Mouse (Mus musculus) lung, postnatal 25 days (tissue): ENCODE data around the gene Zfp202.

ENCODE experiments used
- DNase-seq: peaks from one replicate; pipeline ENCODE4 v3.0.0; 2022; ENCODE audit warnings: low spot score

Zfp202 gene

DNA sequence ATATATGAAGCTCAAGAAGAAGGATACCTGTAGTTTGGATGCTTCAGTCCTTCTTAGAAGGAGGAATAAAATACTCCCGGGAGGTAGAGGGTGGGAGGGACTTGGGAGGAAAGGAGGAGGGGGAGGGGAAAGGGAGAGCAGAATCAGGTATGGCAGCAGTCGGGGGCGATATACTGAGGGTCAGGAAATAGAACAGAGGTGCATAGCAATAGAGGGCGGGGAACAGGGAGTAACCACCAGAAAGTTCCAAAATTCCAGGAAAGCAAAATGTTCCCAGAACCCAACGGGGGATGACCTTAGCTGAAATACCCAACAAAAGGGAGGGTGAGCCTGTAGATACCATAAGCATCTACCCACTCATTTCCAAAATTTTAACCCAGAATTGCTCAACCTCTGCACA, 48.2 kb downstream of the Zfp202 start:
- no peak for DNase-seq

DNA sequence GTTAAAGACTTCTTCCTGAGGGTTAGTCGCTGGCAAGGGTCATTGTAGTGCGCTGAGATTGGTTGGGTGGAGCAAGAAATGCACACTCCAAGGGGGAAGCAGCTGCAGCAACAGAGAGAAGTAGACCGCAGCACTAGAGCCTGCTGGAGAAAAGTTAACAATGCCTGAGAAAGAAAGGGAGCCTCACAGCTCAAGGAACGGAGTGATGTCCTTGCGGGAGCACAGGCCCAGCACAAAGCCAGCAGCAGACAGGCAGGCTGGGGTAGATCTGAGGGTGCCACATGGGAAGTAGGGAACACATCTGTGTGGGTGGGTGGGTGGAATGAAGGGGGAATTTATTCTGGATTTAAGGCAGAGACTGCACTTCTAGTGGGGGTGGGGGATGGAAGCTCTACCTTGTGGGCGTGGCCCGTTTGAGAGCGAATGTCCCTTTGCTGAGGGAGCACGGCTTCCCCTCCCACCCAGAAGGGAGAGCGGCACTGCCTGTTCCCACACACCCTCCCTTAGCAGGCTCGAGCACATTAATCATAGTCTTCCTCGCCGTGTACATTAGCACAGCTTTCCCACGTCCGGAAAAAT, 49.2 kb downstream of the Zfp202 start:
- DNase-seq: peak; percentile 63

DNA sequence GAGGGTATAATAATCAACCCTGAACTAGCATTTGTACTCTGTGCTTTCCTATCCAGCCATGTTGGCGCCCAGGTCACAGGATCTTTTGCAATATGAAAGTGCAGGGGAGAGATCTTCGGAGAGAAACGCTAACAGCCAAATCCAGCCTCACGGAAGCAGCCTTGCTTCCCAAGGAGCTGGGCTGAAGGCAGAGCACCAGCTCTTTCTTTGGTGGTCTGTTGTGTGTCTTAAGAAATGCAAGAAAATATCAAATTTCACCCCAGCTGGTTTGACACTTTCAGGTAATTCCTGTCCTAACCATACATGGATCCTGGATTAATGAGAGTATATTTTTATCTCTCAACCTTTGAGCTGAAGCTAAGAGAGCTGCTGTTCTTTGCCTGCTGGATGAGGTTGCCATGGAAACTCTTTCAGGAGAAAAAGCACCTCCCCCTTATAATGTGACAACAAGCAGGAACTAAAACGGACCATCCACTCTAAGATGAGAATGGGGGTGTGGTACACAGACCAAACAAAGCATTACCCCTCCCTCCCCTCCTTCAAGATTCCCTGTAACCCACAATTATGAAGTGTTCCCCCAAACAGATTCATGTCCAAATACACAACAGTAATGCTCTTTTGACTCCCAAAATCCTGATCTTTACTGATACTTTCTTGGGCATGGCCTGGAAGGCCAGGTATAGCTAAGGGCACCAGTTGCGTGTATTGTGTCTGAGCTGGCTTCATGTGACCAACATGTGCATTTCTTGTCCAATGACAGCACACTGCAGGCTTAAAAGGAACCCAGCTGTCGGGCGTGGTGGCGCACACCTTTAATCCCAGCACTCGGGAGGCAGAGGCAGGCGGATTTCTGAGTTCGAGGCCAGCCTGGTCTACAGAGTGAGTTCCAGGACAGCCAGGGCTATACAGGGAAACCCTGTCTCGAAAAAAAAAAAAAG, 50.1 kb downstream of the Zfp202 start:
- no peak for DNase-seq

DNA sequence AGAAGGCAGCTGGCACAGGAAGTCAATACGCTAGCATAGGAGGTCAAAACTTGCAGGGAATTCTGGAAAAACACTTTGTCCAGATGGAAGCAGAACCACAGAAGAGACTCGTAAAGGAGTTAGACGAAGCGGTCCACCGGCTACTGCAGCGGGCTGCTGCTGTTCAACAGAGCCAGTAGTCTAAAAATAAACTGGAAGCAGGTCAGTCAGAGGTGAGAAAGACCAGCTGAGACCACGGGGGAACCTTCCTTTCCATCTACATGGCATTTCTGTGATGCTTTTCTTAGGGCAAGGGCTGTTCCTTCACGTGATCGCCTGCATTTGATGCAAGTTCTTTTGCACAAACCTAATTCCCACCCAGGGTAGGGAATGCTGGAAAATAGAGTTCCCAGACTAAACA, 53.4 kb downstream of the Zfp202 start:
- no peak for DNase-seq

DNA sequence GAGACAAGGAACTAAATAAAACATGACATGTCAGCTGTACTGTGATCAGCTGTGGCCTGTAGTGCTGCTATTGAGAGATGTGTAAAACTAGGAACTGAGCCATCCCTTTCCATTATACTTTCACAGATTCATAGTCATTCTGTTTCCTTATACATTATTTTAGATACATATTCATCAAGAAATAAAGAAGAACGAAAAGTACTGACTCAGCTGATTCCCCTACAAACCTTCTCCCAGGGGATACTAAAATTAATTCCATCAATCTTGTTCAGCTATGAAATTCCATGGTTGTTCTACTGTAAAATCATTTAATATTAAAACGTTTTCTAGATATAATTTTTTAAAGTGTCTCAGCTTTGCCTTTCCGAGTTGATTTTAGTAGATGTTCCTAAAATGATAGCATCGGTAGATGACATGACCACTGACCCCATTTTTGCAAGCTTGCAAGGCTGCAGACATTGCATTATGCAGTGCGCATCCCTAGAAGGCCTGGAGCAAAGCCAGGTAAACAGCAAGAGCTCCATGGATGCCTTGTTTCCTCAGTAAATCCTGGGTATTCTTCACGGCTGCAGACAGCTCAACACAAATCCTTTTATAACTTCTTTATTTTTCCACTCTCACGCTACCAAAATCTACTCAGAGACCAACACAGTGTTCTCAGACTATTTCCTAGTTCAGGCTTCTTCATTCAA, 54.0 kb downstream of the Zfp202 start:
- DNase-seq: no peak

- DNase-seq: no peak
Measured at GRCm38 (mm10) chr9:40246702-40247101, 54.6 kb downstream of the Zfp202 start.

DNA sequence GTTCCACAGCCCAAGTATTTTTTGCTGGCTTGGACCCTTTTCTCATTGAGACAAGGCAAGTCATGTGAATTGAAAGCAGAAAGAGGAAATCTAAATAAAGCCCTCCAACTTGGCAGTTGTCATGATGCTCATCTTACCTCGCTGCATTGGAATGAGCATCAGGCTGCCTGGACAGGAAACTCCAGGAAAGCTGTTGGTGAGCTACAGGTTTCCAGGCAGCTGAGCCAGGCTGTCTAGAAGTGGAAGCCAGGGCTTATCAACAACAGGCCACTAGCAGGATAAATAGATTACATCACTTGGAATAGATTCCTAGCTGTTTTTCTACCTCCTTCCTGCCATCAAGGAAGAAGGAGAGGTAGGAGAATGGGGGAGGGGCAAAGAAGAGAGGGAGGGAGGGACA, 57.0 kb downstream of the Zfp202 start:
- peak; percentile 47 for DNase-seq

DNA sequence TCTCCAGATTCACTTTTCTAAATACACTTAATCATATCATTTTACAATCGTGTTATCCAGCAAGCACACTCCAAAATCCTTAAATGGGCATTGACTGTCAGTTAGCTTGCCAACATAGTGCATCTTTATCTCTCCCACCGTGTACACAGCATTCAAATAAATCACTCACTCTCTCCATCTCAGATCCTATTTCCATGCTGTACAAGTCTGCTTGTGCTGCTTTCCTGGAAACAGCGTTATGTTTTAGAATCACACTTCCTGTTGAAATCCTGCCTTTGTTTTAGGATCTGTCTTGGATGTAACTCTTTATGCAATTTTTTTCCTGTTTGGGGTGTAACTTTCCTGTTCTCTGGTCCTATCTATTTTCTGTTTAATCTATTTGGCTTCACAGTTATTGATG, 60.3 kb downstream of the Zfp202 start:
- DNase-seq: peak; percentile 54
